Mouse (Mus musculus) embryonic facial prominence, embryonic 10.5 days (tissue): ENCODE results near the gene Matn1. TPM values are rescaled to one million over a fixed set of nuclear protein-coding genes. Genes with fewer than 3 reads are reported as not detected.

Experiments used
- DNase-seq: peaks from one replicate; pipeline ENCODE4 v3.0.0-alpha.2; 2017; ENCODE audit warnings: low spot score
- H3K27ac ChIP-seq: fragments of 300-500 bp; sonication (generic); replicated peaks from 2 replicates; pipeline ENCODE4 v1.5.1; 2016; ENCODE audit warnings: mild to moderate bottlenecking
- H3K27me3 ChIP-seq: fragments of 300-500 bp; sonication (generic); replicated peaks from 2 replicates; pipeline ENCODE4 v1.6.1; 2016; ENCODE audit warnings: low read depth, mild to moderate bottlenecking; ENCODE audit not compliant: poor library complexity, severe bottlenecking
- H3K36me3 ChIP-seq: fragments of 300-500 bp; sonication (generic); replicated peaks from 2 replicates; pipeline ENCODE4 v1.6.1; 2016; ENCODE audit warnings: mild to moderate bottlenecking, moderate library complexity
- H3K4me1 ChIP-seq: fragments of 300-500 bp; sonication (generic); 2 replicates; pipeline ENCODE4 v1.6.1; 2016
- H3K4me3 ChIP-seq: fragments of 300-500 bp; sonication (generic); 2 replicates; pipeline ENCODE4 v1.5.1; 2016; ENCODE audit warnings: mild to moderate bottlenecking, moderate library complexity
- H3K9me3 ChIP-seq: fragments of 300-500 bp; sonication (generic); 2 replicates; pipeline ENCODE4 v1.6.1; 2016; ENCODE audit warnings: mild to moderate bottlenecking
- WGBS: fragments of 180-500 bp; shearing (Covaris S2); methylation state at CpG from one replicate; pipeline ENCODE4 v1.1.7; 2016; 5-methylcytosine and 5-hydroxymethylcytosine counted together
- polyA plus RNA-seq: library from polyadenylated mRNA; unstranded; fragments of >200 nt; fragmentation: Nextera tagmentation; extraction: Ambion mirVana; gene quantifications from 2 replicates; pipeline ENCODE4 v1.2.1, GENCODE M21; 2016

Matn1 gene
- polyA plus RNA-seq, 1 experiment from 2014 or later = not detected

- 83% methylated on average over 5 of the region's 5 CpGs for WGBS
- Histone ChIP-seq H3K27me3 (no peaks in the 10 kb centered on the region), H3K27ac (no peak overlapping the region), H3K9me3 (peaks cover 8% of the 10 kb centered on the region), H3K4me1 (peaks cover 10% of the 10 kb centered on the region), H3K4me3 (no peak overlapping the region), H3K36me3 (no peaks in the 10 kb centered on the region)
- no peak for DNase-seq
Measured at GRCm38 (mm10) chr4:130999744-131000527, 55.8 kb downstream of the Matn1 start.

- Histone ChIP-seq H3K27ac (no peak overlapping the region), H3K4me3 (no peak overlapping the region), H3K36me3 (no peaks in the 10 kb centered on the region), H3K27me3 (no peaks in the 10 kb centered on the region), H3K9me3 (peaks cover under 1% of the 10 kb centered on the region), H3K4me1 (peaks cover 10% of the 10 kb centered on the region)
- 86% methylated on average over 15 of the region's 15 CpGs for whole genome bisulfite sequencing
- no peak for DNase-seq
Measured at GRCm38 (mm10) chr4:131000614-131001178, 56.5 kb downstream of the Matn1 start.

Other genes starting within 250 kb of the Matn1 start
- 31.9 and 32.8 TPM in 2 replicates for gene Sdc3, start 151.8 kb upstream of the Matn1 start, polyA plus RNA-seq
- gene Laptm5, start 31.3 kb upstream of the Matn1 start, polyA plus RNA-seq = 13.0 and 16.4 TPM in 2 replicates